Mouse (Mus musculus) myocyte (in vitro differentiated cells): Measurements from ENCODE around the gene Ablim2.

Source experiments
- POLR2A ChIP-seq: IDR thresholded peaks from one replicate; pipeline ENCODE4 v1.6.1; 2011; ENCODE audit warnings: low read depth, mild to moderate bottlenecking, control low read depth, moderate library complexity; ENCODE audit not compliant: insufficient read length
- TCF12 ChIP-seq: IDR thresholded peaks from one replicate; pipeline ENCODE4 v1.6.1; 2011; ENCODE audit warnings: mild to moderate bottlenecking, control low read depth; ENCODE audit not compliant: poor library complexity, insufficient read depth, severe bottlenecking
- USF1 ChIP-seq: IDR thresholded peaks from one replicate; pipeline ENCODE4 v1.6.1; 2011; ENCODE audit warnings: low read depth, mild to moderate bottlenecking, control low read depth, moderate library complexity

- TF ChIP-seq TCF12 (no peak), POLR2A (no peak), USF1 (peak; percentile 57)
Measured at GRCm38 (mm10) chr5:35907633-35908426, 150.2 kb downstream of the Ablim2 start.
